Mouse (Mus musculus) adrenal gland (tissue): ENCODE results near the gene Zfp174.

Source experiments
- intact Hi-C: fragments of 180-260 bp; cut with DNase I; formaldehyde crosslinking; loops from one replicate; pipeline ENCODE4 v1.15.1; 2025

Zfp174 gene

DNA sequence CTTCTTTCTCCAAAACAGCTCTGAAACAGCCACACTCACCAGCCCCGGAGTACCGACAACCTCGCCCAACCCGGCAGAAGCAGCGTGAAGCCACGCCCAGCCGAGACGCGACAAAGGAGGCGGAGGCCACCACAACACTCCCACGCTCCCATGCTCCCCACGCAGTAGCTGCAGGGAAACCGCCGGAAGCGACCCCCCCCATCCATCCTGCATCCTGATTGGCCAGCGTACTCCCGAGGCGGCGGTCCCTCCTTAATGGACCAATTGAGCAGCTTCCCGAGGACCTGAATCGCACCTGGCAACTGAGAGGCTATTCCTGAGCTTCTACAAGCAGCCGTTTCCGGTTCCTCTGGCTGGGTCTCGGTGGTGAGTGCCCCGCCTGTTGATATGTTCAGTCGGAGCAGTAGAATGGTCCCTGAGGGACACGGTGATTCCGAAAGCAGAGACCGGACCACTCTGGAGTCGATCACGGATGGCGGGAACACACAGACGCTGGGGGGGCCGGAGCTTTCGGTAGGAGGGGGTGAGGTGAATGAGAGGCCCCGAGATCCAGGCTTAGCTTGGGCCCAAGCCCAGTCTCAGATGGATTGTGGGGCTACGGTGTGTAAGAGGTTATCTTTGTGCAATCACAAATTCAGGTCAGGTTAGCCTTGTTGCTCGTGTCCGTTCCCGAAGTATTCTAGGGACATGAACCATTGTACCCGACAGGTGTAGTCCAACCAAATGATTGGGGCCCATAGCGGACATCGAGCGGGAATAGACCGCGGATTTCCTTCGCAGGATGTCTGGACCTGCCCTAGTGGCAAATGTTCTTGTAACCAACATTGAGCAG, 25.4 kb downstream of the Zfp174 start, which contains the start of gene Naa60:
Gene Naa60, plus strand, starts transcription at position 160 of the 832 bp plus-strand sequence.
- intact Hi-C loops: no loop called here

DNA sequence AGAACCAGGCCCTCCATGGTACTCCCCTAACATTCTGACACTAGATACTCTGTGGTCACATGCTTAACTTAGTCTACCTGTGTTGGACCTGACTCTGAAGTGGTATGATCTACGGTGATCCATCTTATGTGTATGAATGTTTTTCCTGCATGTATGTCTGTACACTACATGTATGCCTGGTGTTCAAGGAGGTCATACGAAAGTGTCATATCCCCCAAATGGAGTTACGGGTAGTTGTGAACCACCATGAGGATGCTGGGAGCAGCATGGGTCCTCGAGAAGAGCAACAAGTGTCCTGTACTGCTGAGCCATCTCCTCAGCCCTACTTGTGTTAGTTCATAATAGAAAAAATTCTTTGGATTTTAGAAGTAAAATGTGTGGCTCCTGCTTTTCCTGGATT, 29.3 kb downstream of the Zfp174 start:
- intact Hi-C loops: no loop called here

DNA sequence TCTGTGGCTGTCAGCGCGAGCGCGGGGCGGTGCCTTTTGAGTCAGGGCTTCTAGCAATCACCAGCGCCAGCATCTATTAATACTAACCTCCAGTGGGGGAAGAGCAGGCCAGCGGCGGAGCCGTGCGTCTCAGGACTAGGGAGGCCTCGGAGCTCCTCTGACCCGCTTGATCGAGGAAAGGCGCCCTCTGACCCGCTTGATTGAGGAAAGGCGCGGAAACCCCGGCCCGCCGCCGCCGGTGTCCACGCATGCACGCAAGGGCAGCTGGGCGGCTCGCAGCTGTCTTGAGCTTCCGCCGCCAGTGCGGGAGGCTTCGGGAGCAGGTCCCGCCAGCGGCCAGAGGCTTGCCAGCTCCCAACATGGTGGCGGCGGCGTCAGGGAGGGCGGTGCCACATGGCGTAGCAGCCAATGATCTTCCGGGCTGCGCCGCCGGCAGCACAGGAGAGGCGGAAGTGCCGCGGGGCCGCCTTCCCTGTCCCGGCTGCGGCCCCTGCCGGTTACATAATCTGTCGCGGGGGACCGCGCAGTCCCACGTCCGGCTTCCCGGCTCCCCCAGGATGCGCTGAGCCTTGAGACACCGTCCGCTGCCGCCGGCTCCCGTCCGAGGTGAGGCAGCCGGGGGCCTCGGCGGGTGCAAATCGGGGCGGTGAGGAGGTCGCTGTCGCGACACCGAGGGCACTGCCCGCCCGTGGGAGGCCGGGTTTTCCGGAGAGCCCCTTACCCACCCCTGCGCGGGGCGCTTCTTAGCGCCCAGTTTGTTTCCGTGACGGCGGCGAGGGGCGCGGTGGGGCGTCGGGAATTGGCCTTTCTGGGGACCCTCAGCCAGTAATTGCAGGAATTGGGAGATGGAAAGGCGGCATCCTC, 37.4 kb downstream of the Zfp174 start, which contains the start of the genes Zfp597 and Gm20695:
Gene Zfp597, minus strand, starts transcription at position 361 of the 864 bp plus-strand sequence.
Gene Gm20695, plus strand, starts transcription at position 448 of the 864 bp plus-strand sequence.
- intact Hi-C loops: loop anchor here (1.0 kb wide), 1 partner anchor 37 kb away; the partner anchor contains the start of gene Zfp174

- intact Hi-C loops: no loop called here
Measured at GRCm38 (mm10) chr16:3885065-3885670, 38.1 kb downstream of the Zfp174 start.

GRCm38 (mm10) chr16:3891621-3892295, 44.7 kb downstream of the Zfp174 start:
- intact Hi-C loops: no loop called here

DNA sequence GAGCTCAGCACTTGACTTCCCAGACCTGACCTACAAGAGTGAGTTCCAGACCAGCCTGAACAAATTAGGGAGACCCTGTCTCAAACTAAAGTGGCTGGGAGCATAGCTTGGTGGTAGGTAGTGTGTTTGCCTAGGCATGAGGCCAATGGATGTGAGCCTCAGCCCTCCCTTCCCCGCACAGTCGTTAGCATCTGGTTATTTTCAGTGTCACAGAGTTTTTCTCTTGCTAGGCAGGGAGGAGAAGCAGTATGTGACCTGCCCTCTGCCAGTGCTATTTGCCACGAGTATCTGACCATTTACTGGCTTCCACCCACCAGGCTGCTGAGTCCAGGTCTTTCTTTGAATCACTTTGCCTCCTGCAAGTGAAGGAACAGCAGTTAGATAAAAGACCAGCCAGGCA, 46.7 kb downstream of the Zfp174 start:
- intact Hi-C loops: no loop called here

GRCm38 (mm10) chr16:3895173-3895792, 48.2 kb downstream of the Zfp174 start:
- intact Hi-C loops: no loop called here

- intact Hi-C loops: no loop called here
Measured at GRCm38 (mm10) chr16:3896046-3896445, 49.0 kb downstream of the Zfp174 start.

- intact Hi-C loops: no loop called here
Measured at GRCm38 (mm10) chr16:3896553-3896952, 49.5 kb downstream of the Zfp174 start.

DNA sequence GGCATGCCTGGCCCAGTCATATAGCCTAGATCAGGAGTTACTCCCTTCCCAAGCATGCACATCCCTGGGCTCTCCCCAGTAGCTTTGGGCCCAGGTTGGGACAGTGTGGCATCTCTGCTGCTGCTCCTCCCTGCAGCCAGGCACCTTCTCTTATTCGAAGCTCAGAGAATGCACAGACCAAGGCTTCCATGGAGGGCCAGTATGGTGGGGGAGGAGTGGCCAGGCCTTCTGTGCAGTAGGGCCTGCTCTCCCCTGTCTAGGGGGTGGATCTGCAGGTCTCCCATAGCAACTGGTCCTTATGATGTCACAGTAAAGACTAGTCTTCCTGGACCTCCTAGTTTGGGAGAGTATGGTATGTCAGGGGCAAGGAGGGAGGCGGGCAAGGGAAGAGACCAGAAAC, 60.4 kb downstream of the Zfp174 start:
- intact Hi-C loops: loop anchor here (5.0 kb wide), 2 partner anchors 60 to 95 kb away; partner anchors contain the start of genes Slx4 and Zfp174
